Mouse (Mus musculus) brain, embryonic 14.5 days (tissue): ENCODE results near the gene Angel1. TPM values are rescaled to one million over a fixed set of nuclear protein-coding genes. Genes with fewer than 3 reads are reported as not detected.

Experiments used
- DNase-seq: peaks from one replicate; pipeline ENCODE4 v3.0.0-alpha.2; 2011; ENCODE audit warnings: low read depth
- CTCF ChIP-seq: fragments of 200-500 bp; IDR thresholded peaks from 2 replicates; pipeline ENCODE4 v1.5.1; 2012; ENCODE audit warnings: inconsistent platforms, mild to moderate bottlenecking, moderate library complexity, borderline replicate concordance; ENCODE audit not compliant: insufficient read depth, insufficient read length; ENCODE audit errors: extremely low read depth
- POLR2A ChIP-seq: fragments of 200-500 bp; IDR thresholded peaks from 2 replicates; pipeline ENCODE4 v1.6.1; 2012; ENCODE audit warnings: mild to moderate bottlenecking, inconsistent platforms, borderline replicate concordance; ENCODE audit not compliant: poor library complexity, insufficient read depth, insufficient read length, severe bottlenecking; ENCODE audit errors: extremely low read depth
- polyA plus RNA-seq: library from polyadenylated mRNA; depleted of rRNA; stranded (reverse); fragments of >200 nt; gene quantifications from 2 replicates; pipeline ENCODE4 v1.2.3, GENCODE M21; 2012

Gene Angel1
- polyA plus RNA-seq, 1 experiment, result 17.3 TPM

DNA sequence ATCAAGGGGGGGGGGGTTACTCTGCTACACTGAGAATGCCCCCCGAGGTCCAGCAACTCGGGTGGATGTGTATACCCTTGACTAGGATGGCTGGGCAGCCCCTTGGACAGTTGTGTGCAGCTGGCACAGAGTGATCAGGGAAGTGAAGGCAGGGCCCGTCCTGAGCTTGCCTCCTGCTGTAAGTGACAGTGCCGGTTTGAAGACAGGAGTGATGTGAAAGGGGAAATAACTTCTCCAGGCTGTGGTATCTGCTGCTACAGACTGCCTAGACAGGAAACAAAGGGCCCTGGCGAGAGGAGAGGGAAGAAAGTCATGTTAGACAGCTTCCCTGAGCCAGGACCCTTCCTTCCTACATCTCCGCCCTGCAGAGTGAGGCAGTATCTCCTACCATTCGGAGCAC lies 42.6 kb downstream of the Angel1 start:
- TF ChIP-seq CTCF (no peak), POLR2A (no peak)
- DNase-seq, result no peak

DNA sequence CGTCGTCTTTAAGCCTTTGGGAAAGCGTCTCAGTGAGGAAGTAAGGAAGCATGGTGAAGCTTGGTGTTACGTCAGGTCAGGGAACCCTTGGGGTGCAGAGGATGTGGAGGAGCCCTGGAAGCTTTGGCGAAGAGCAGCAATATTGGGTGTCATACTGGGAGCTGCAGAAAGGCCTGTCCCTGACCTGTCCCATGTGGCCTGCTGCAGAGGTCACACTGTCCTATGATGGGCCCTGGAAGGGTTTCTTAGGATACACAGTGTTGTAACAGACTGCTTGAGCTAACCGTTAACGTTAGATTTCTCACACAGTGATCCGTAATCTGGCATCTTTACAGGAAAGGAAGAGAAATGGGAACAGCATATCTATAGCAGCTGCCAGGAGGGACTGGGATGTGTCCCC lies 44.1 kb downstream of the Angel1 start:
- TF ChIP-seq CTCF (no peak), POLR2A (no peak)
- DNase-seq, result no peak

GRCm38 (mm10) chr12:86681626-86682025 lies 44.6 kb downstream of the Angel1 start:
- DNase-seq, result no peak
- TF ChIP-seq CTCF (no peak), POLR2A (no peak)

DNA sequence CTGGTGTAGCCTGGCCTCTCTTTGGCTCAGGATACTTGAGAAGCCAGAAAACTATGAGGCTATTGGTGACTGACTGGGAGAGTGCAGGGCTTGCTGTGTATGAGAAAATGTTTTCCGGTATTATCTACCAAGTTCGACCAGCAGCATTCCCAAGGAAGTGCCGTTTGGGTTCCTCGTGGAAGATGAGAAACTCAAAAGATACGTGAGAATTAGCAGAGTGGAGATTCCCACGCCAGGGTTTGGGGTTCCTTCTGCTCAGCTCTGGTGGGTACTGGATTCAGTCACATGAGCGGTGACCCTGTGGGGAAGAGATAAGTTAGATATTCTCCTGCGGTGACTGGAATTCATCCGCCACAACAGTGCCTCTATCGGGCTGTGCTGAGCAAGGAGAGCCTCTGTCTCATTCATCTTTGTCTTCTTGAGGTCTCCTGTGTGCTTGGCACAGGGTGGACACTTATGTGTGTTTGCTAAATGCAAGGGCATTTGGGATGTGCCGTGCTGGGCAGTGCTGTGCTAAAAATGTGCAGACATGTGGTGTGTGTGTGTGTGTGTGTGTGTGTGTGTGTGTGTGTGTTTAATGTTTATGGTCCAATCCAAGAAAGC lies 45.6 kb downstream of the Angel1 start:
- DNase-seq, result peak; percentile 73
- no peak for TF ChIP-seq POLR2A
- peak; percentile 32; the same call in 1 of the 2 replicates for TF ChIP-seq CTCF

DNA sequence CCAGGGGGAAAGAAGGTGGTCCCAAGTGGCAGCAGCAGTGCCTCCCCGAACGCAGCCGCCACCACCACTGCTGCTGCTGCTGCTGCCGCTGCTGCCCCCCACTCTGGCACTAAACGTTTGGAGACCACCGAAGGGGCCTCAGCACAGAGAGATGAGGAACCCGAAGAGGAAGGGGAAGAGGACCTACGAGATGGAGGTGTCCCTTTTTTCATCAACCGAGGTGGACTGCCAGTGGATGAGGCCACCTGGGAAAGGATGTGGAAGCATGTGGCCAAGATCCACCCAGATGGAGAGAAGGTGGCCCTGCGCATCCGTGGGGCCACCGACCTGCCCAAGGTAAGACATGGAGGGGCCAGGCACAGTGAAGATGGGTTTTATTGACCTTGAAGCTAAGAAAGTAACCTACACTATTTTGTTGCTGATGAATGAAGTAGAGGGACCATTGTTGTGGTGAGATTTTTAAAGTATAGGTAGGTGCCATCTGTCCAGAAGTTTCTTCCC lies 46.2 kb downstream of the Angel1 start:
- no peak for TF ChIP-seq POLR2A
- TF ChIP-seq CTCF, result no peak
- no peak for DNase-seq

GRCm38 (mm10) chr12:86679546-86679930 lies 46.7 kb downstream of the Angel1 start:
- TF ChIP-seq POLR2A (no peak), CTCF (no peak)
- DNase-seq, result peak; percentile 59

DNA sequence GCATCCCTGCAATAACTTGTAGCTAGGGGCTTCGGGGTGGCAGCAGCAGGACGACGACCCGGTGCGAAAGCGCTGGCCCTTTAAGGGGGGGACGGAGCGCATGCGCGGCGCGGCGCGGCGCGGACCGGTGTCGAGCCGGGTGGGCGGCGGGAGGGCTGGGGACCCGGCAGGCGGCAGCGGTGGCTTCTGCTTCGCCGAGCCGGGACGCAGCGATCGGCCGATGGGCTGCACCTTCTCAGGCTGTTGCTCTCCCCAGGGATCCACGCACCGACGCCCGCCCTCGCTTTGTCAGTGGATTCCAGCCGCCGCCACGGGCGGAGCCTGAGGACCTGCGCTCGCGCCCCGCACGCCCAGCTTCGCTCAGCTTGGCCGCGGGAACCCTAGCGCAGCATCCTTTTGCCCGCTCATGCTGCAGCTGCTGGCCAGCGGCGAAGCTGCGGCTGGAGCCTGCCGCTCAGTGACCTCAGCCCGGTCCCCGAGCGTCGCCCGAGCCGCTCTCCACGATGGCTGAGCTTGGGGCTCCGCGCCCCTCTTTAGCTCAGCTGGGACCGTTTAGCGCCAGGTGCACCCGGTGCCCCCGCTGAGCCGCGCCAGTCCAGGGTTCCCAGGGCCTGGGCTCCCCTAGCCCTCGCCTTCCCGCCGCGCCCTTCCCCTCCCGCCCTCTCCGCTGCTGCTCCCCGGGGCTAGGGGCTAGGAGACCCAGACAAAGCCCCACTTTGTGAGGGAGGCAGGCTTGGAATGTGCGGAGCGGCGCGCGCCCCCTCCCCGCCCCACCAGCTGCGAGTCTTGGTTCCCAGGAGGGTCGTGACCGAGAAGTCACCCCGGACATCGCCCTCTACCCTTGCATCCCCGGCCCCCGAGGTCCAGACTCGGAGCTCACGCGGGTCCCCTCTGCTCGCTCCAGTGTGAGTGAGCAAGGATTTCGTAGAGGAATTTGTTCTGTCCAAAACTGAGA lies 47.4 kb downstream of the Angel1 start, which contains the start of gene Vash1:
Gene Vash1, plus strand, starts transcription at position 110 of the 955 bp plus-strand sequence.
- TF ChIP-seq POLR2A (peak; percentile 99), CTCF (no peak)
- DNase-seq, result peak; percentile 91

DNA sequence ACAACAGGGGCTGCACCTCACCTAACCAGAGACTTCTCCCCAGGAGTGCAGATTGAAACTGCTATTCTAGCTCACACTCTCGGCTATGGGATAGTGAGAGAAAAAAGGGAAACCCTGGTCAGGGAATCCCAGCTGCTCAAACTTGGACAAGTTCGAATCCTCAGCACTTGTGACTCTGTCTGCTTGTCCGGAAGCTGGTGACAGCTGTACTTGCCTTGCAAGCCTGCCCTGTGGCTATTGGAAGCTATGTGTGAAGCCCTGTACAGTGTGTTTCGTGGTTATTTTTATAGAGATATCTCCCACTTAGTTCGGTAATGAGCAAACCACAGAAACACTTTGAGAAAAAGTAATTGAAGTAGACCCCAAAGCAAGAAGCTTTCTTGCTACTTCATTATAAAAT lies 53.8 kb downstream of the Angel1 start:
- TF ChIP-seq CTCF, result no peak
- no peak for TF ChIP-seq POLR2A
- no peak for DNase-seq

- no peak for TF ChIP-seq POLR2A
- no peak for TF ChIP-seq CTCF
- no peak for DNase-seq
Measured at GRCm38 (mm10) chr12:86672105-86672504, 54.2 kb downstream of the Angel1 start.

DNA sequence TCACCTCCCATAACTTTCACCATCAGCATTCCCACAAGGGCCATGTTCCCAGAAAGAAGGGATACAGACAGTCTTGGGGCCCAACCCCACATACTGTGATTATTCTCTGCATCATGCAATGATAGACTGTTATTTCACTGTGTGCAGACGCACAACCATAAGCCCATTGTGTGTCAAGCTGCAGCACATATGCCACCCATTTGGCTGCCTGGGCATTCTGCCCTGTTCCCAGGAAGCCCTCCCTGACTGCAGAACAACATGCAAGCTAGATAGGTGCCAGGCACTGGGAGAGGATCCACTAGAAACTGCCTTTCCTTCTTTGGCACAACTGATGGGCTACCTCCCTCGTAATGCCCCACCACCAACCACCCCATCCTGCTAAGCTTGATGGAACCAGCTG lies 57.9 kb downstream of the Angel1 start:
- DNase-seq, result peak; percentile 72
- TF ChIP-seq POLR2A, result no peak
- TF ChIP-seq CTCF, result no peak

GRCm38 (mm10) chr12:86665656-86666055 lies 60.6 kb downstream of the Angel1 start:
- no peak for DNase-seq
- TF ChIP-seq POLR2A (no peak), CTCF (peak; percentile 24; the same call in 1 of the 2 replicates)

GRCm38 (mm10) chr12:86660466-86660865 lies 65.8 kb downstream of the Angel1 start:
- no peak for TF ChIP-seq POLR2A
- DNase-seq, result no peak
